Mouse (Mus musculus): ENCODE data around the gene Il12a. TPM values are rescaled to one million over a fixed set of nuclear protein-coding genes. Genes with fewer than 3 reads are reported as not detected.

Gene Il12a
- polyA plus RNA-seq, 1 experiment from 2014 or later: 0.33 TPM

Other genes starting within 250 kb of the Il12a start
- 3.9 and 4.6 TPM in 2 replicates for gene 1110032F04Rik, start 178.9 kb downstream of the Il12a start, polyA plus RNA-seq (2016; fragmentation: Nextera tagmentation; extraction: Ambion mirVana)